Mouse (Mus musculus): ENCODE data around the gene Moxd1. TPM values are rescaled to one million over a fixed set of nuclear protein-coding genes. Genes with fewer than 3 reads are reported as not detected.

Moxd1 gene
- polyA plus RNA-seq (2014; fragmentation: Nextera tagmentation; extraction: Ambion mirVana) = 16.4 and 17.2 TPM in 2 replicates

GRCm38 (mm10) chr10:24223449-24224143 lies at the start of gene Moxd1:
TSS of gene Moxd1 (plus strand) at chr10:24223517.
- ATAC-seq (replicated peaks; ENCODE audit: insufficient number of reproducible peaks, low FRiP score, low TSS enrichment, low read depth) (peak; percentile 57; the same call in 1 of the 2 replicates), DNase-seq (ENCODE audit: low spot score) (peak; percentile 62)
- Histone ChIP-seq H3K9ac (replicated peaks; ENCODE audit: low read length) (peak within 1 kb of the TSS; percentile 57), H3K9me3 (replicated peaks; ENCODE audit: control insufficient read depth, low read length) (no peaks in the 10 kb centered on the region), H3K4me1 (ENCODE audit: control insufficient read depth, insufficient read depth, low read length) (no peaks in the 10 kb centered on the region; the same call in 1 of the 2 replicates), H3K4me2 (ENCODE audit: low read depth, low read length) (peak within 1 kb of the TSS; percentile 93), H3K4me3 (ENCODE audit: low read depth, low read length) (peak within 1 kb of the TSS; percentile 41), H3K36me3 (replicated peaks; ENCODE audit: control insufficient read depth, insufficient read depth, low read depth, low read length) (no peaks in the 10 kb centered on the region), H3K27ac (replicated peaks; ENCODE audit: low read depth, low read length) (no peak within 1 kb of the TSS), H3K27me3 (ENCODE audit: control insufficient read depth, insufficient read depth, low read length) (peaks cover 21% of the 10 kb centered on the region)
- 1% methylated on average over 56 of the region's 56 CpGs for WGBS

GRCm38 (mm10) chr10:24190392-24190791 lies 32.9 kb upstream of the Moxd1 start:
- no peaks in the 10 kb centered on the region for H3K27me3 ChIP-seq (ENCODE audit: control insufficient read depth, insufficient read depth, low read length)
- H3K4me3 ChIP-seq (ENCODE audit: low read depth, low read length) = no peak overlapping the region
- no peaks in the 10 kb centered on the region for H3K9me3 ChIP-seq (replicated peaks; ENCODE audit: control insufficient read depth, low read length)
- H3K36me3 ChIP-seq (replicated peaks; ENCODE audit: control insufficient read depth, insufficient read depth, low read depth, low read length) = no peaks in the 10 kb centered on the region
- 68% methylated on average over 7 of the region's 7 CpGs for WGBS
- H3K9ac ChIP-seq (replicated peaks; ENCODE audit: low read length) = no peak overlapping the region
- H3K4me1 ChIP-seq (ENCODE audit: control insufficient read depth, insufficient read depth, low read length) = no peaks in the 10 kb centered on the region
- H3K27ac ChIP-seq (replicated peaks; ENCODE audit: low read depth, low read length) = no peak overlapping the region
- no peak overlapping the region for H3K4me2 ChIP-seq (ENCODE audit: low read depth, low read length)
- no peak for DNase-seq (ENCODE audit: low spot score)
- ATAC-seq (replicated peaks; ENCODE audit: insufficient number of reproducible peaks, low FRiP score, low TSS enrichment, low read depth) = no peak

GRCm38 (mm10) chr10:24191977-24192376 lies 31.3 kb upstream of the Moxd1 start:
- no peaks in the 10 kb centered on the region for H3K4me1 ChIP-seq (ENCODE audit: control insufficient read depth, insufficient read depth, low read length)
- H3K27ac ChIP-seq (replicated peaks; ENCODE audit: low read depth, low read length) = no peak overlapping the region
- H3K9ac ChIP-seq (replicated peaks; ENCODE audit: low read length) = no peak overlapping the region
- no peak overlapping the region for H3K4me2 ChIP-seq (ENCODE audit: low read depth, low read length)
- H3K36me3 ChIP-seq (replicated peaks; ENCODE audit: control insufficient read depth, insufficient read depth, low read depth, low read length) = no peaks in the 10 kb centered on the region
- no peaks in the 10 kb centered on the region for H3K9me3 ChIP-seq (replicated peaks; ENCODE audit: control insufficient read depth, low read length)
- no peak overlapping the region for H3K4me3 ChIP-seq (ENCODE audit: low read depth, low read length)
- no peak for DNase-seq (ENCODE audit: low spot score)
- WGBS = 47% methylated on average over 1 of the region's 1 CpGs
- H3K27me3 ChIP-seq (ENCODE audit: control insufficient read depth, insufficient read depth, low read length) = no peaks in the 10 kb centered on the region
- ATAC-seq (replicated peaks; ENCODE audit: insufficient number of reproducible peaks, low FRiP score, low TSS enrichment, low read depth) = no peak

GRCm38 (mm10) chr10:24199303-24199702 lies 24.0 kb upstream of the Moxd1 start:
- no peak overlapping the region for H3K27ac ChIP-seq (replicated peaks; ENCODE audit: low read depth, low read length)
- no peaks in the 10 kb centered on the region for H3K27me3 ChIP-seq (ENCODE audit: control insufficient read depth, insufficient read depth, low read length)
- ATAC-seq (replicated peaks; ENCODE audit: insufficient number of reproducible peaks, low FRiP score, low TSS enrichment, low read depth) (0 out of 2 replicates have a peak, but pooled peaks have one; percentile 39), DNase-seq (ENCODE audit: low spot score) (no peak)
- H3K36me3 ChIP-seq (replicated peaks; ENCODE audit: control insufficient read depth, insufficient read depth, low read depth, low read length) = no peaks in the 10 kb centered on the region
- no peak overlapping the region for H3K4me2 ChIP-seq (ENCODE audit: low read depth, low read length)
- H3K4me1 ChIP-seq (ENCODE audit: control insufficient read depth, insufficient read depth, low read length) = no peaks in the 10 kb centered on the region
- H3K4me3 ChIP-seq (ENCODE audit: low read depth, low read length) = no peak overlapping the region
- no peak overlapping the region for H3K9ac ChIP-seq (replicated peaks; ENCODE audit: low read length)
- WGBS = 63% methylated on average over 12 of the region's 12 CpGs
- H3K9me3 ChIP-seq (replicated peaks; ENCODE audit: control insufficient read depth, low read length) = no peaks in the 10 kb centered on the region

GRCm38 (mm10) chr10:24200099-24200498 lies 23.2 kb upstream of the Moxd1 start:
- no peak overlapping the region for H3K4me3 ChIP-seq (ENCODE audit: low read depth, low read length)
- DNase-seq (ENCODE audit: low spot score) (no peak), ATAC-seq (replicated peaks; ENCODE audit: insufficient number of reproducible peaks, low FRiP score, low TSS enrichment, low read depth) (no peak)
- H3K36me3 ChIP-seq (replicated peaks; ENCODE audit: control insufficient read depth, insufficient read depth, low read depth, low read length) = no peaks in the 10 kb centered on the region
- 67% methylated on average over 3 of the region's 3 CpGs for WGBS
- H3K9ac ChIP-seq (replicated peaks; ENCODE audit: low read length) = no peak overlapping the region
- H3K4me1 ChIP-seq (ENCODE audit: control insufficient read depth, insufficient read depth, low read length) = no peaks in the 10 kb centered on the region
- H3K9me3 ChIP-seq (replicated peaks; ENCODE audit: control insufficient read depth, low read length) = no peaks in the 10 kb centered on the region
- H3K27me3 ChIP-seq (ENCODE audit: control insufficient read depth, insufficient read depth, low read length) = no peaks in the 10 kb centered on the region
- H3K4me2 ChIP-seq (ENCODE audit: low read depth, low read length) = no peak overlapping the region
- no peak overlapping the region for H3K27ac ChIP-seq (replicated peaks; ENCODE audit: low read depth, low read length)

- no peaks in the 10 kb centered on the region for H3K36me3 ChIP-seq (replicated peaks; ENCODE audit: control insufficient read depth, insufficient read depth, low read depth, low read length)
- WGBS = 84% methylated on average over 6 of the region's 6 CpGs
- H3K9me3 ChIP-seq (replicated peaks; ENCODE audit: control insufficient read depth, low read length) = no peaks in the 10 kb centered on the region
- no peak overlapping the region for H3K9ac ChIP-seq (replicated peaks; ENCODE audit: low read length)
- no peaks in the 10 kb centered on the region for H3K4me1 ChIP-seq (ENCODE audit: control insufficient read depth, insufficient read depth, low read length)
- no peaks in the 10 kb centered on the region for H3K27me3 ChIP-seq (ENCODE audit: control insufficient read depth, insufficient read depth, low read length)
- no peak overlapping the region for H3K27ac ChIP-seq (replicated peaks; ENCODE audit: low read depth, low read length)
- no peak overlapping the region for H3K4me3 ChIP-seq (ENCODE audit: low read depth, low read length)
- ATAC-seq (replicated peaks; ENCODE audit: insufficient number of reproducible peaks, low FRiP score, low TSS enrichment, low read depth) (no peak), DNase-seq (ENCODE audit: low spot score) (no peak)
- no peak overlapping the region for H3K4me2 ChIP-seq (ENCODE audit: low read depth, low read length)
Measured at GRCm38 (mm10) chr10:24210075-24210474, 13.2 kb upstream of the Moxd1 start.

- no peak overlapping the region for H3K4me2 ChIP-seq (ENCODE audit: low read depth, low read length)
Measured at GRCm38 (mm10) chr10:24213297-24213696, 10.0 kb upstream of the Moxd1 start.

GRCm38 (mm10) chr10:24217558-24218268 lies 5.6 kb upstream of the Moxd1 start:
- no peak overlapping the region for H3K4me3 ChIP-seq (ENCODE audit: low read depth, low read length)
- H3K27me3 ChIP-seq (ENCODE audit: control insufficient read depth, insufficient read depth, low read length) = peaks cover 5% of the 10 kb centered on the region; the same call in 1 of the 2 replicates
- DNase-seq (ENCODE audit: low spot score) (no peak), ATAC-seq (replicated peaks; ENCODE audit: insufficient number of reproducible peaks, low FRiP score, low TSS enrichment, low read depth) (no peak)
- no peaks in the 10 kb centered on the region for H3K9me3 ChIP-seq (replicated peaks; ENCODE audit: control insufficient read depth, low read length)
- 69% methylated on average over 6 of the region's 6 CpGs for WGBS
- H3K4me1 ChIP-seq (ENCODE audit: control insufficient read depth, insufficient read depth, low read length) = no peaks in the 10 kb centered on the region
- no peak overlapping the region for H3K27ac ChIP-seq (replicated peaks; ENCODE audit: low read depth, low read length)
- no peaks in the 10 kb centered on the region for H3K36me3 ChIP-seq (replicated peaks; ENCODE audit: control insufficient read depth, insufficient read depth, low read depth, low read length)
- H3K4me2 ChIP-seq (ENCODE audit: low read depth, low read length) = no peak overlapping the region
- no peak overlapping the region for H3K9ac ChIP-seq (replicated peaks; ENCODE audit: low read length)

More at GRCm38 (mm10) chr10:24213297-24213696, 10.0 kb upstream of the Moxd1 start:
- Histone ChIP-seq H3K9me3 (replicated peaks; ENCODE audit: control insufficient read depth, low read length) (no peaks in the 10 kb centered on the region), H3K36me3 (replicated peaks; ENCODE audit: control insufficient read depth, insufficient read depth, low read depth, low read length) (no peaks in the 10 kb centered on the region), H3K9ac (replicated peaks; ENCODE audit: low read length) (no peak overlapping the region), H3K27ac (replicated peaks; ENCODE audit: low read depth, low read length) (no peak overlapping the region), H3K4me1 (ENCODE audit: control insufficient read depth, insufficient read depth, low read length) (no peaks in the 10 kb centered on the region), H3K4me3 (ENCODE audit: low read depth, low read length) (no peak overlapping the region), H3K27me3 (ENCODE audit: control insufficient read depth, insufficient read depth, low read length) (no peaks in the 10 kb centered on the region)
- no peak for ATAC-seq (replicated peaks; ENCODE audit: insufficient number of reproducible peaks, low FRiP score, low TSS enrichment, low read depth)
- 67% methylated on average over 5 of the region's 5 CpGs for WGBS
- DNase-seq (ENCODE audit: low spot score) = no peak
